Mouse (Mus musculus): Measurements from ENCODE around the gene Glg1.

- TF ChIP-seq CTCF (IDR thresholded peaks at IDR 0.05; ENCODE audit: low read depth), result peak; percentile 73
- no peak for TF ChIP-seq EP300 (IDR thresholded peaks at IDR 0.05; ENCODE audit: low read depth)
These were observed 101.4 kb downstream of the Glg1 start for GRCm38 (mm10) chr8:111157617-111158016.
